Mouse (Mus musculus): Measurements from ENCODE around the gene Tcea3.

The Tcea3 gene

DNA sequence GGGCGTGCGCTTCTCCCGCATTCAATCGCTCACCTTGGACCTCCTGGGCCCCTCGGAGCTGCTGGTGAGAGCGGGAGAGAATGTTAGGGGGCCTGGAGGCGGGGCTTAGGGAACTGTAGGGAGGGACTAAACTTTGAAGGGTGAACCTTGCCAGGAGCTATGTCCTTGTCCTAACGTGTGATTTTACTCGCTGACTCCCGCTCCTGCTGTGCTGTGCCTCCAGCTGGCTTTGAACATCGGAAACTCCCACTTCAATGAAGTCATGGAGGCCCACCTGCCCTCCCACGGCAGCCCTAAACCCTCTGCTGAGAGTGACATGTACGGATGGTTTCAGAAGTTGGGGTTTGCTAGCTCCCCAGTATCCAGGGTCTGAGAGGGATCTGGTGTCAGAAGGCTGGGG lies 8.9 kb upstream of the Tcea3 start:
- DNase-seq (ENCODE audit: low read depth in 1 of 2, low spot score in 2 of 2) = no peak

DNA sequence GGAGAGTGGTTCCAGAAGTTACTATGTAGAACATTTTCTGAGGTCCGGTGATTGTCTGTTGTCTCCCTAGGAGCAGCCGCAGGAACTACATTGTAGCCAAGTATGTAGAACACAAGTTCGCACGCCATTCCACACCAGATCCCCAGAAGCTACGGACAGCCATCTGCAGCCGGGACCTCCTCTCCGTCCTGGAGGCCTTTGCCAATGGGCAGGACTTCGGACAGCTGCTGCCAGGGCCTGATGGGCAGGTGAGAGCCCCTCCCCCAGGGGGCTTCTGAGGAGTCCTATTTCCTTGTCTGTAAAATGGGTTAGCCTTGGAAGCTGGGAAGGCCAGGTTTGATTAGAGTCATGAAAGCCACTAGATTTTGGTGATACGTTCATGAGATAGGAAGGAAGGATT lies 8.4 kb upstream of the Tcea3 start:
- DNase-seq (ENCODE audit: low read depth in 1 of 2, low spot score in 2 of 2) = no peak

DNA sequence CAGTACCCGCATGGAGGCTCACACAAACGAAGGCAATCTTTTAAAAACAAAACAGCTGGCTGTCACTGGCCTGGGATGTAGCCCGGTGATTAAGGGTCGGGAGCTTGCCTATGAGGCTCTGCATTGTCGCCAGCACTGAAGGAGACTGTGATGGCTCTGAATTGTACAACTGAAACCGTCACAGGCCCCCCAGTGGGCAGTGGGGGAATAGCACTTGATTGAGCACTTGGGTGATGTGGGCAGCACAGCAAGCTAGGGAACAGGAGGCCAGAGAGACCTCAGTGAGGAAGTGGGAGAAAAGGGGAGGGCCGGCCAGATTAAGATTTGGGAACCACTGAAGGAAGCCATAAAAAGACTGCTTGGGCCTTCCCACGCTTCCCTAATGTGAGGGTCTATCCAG lies 7.9 kb upstream of the Tcea3 start:
- DNase-seq (ENCODE audit: low read depth in 1 of 2, low spot score in 2 of 2) = peak; percentile 70 to 83

DNA sequence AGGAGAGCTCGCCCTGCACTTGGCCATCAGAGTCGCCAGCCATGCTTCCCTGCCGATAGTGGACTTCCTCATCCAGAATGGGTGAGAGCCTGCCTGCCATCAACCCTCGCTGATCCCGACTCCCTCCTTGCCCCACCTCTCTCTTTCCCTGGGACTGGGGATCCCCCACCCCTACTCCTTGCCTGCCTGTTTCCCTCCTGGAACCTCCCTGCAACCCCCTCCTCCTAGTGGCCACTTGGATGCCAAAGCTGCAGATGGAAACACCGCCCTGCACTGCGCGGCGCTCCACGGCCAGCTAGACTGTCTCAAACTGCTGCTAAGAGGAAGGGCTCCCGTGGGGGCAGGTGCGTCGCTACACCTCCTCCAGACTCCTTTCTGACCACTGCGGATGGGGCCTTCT lies 7.4 kb upstream of the Tcea3 start:
- DNase-seq (ENCODE audit: low read depth in 1 of 2, low spot score in 2 of 2) = no peak

DNA sequence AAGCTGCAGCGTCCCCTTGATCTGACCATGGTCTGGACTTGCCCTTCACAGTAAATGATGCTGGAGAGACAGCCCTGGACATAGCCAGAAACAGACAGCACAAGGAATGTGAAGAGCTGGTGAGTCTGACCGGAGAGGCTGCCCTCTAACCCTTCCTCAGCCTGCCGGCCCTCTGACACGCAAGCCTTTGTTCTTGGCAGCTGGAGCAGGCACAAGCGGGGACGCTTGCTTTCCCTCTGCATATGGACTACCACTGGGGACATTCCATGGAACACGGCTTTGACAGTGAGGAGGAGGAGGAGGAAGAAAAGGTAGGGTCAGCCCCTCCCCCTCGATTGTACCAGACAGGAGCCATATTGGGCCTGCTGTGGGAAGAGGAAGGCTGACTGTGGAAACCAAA lies 6.6 kb upstream of the Tcea3 start:
- no peak for DNase-seq (ENCODE audit: low read depth in 1 of 2, low spot score in 2 of 2)

DNA sequence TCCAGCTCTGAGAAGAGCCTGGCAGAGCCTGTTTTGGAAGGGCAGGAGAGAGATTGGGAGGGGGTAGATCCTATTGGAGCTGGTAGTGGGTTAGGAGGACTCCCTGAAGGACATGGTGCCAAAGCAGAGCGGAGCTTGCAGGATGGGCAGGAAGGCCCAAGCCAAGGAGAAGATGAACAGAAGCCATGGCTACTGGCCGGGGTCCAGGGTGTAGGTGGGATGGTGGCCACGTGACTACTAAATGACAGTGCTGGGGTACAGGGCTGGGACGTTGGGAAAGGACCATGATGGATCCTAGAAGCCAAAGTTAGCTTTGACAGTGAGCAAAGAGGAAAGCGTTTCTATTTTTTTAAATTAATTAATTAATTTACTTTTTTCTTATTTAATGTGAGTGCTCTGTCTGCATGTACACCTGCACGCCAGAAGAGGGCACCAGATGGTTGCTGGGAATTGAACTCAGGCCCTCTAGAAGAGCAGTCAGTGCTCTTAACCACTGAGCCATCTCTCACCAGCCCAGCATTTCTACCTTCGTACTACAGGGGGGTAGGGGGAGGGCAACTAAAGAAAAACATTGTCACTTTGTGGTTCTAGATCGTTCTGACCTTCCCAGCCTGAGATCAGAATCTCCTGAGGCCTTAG lies 5.3 kb upstream of the Tcea3 start:
- no peak for DNase-seq (ENCODE audit: low read depth in 1 of 2, low spot score in 2 of 2)

DNA sequence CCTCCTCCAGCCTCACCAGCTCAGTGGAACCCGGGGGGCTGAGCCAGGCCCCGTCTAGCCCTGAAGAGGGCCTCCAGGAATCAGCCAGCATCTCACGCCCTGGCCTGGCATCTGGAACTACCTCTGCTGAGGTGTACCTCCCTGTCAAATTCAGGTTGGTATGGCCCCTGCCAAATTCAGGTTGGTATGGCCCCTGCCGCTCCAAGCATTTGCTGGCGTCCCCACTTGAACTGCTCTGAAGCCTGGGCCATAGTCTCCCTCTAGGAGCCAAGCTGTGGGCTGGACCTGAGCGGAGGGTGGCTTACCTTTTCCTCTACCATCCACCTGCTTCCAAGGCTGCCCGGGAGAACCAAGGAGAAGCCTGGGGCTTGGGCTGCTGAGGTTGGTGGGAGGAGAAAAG lies 4.8 kb upstream of the Tcea3 start:
- no peak for DNase-seq (ENCODE audit: low read depth in 1 of 2, low spot score in 2 of 2)

DNA sequence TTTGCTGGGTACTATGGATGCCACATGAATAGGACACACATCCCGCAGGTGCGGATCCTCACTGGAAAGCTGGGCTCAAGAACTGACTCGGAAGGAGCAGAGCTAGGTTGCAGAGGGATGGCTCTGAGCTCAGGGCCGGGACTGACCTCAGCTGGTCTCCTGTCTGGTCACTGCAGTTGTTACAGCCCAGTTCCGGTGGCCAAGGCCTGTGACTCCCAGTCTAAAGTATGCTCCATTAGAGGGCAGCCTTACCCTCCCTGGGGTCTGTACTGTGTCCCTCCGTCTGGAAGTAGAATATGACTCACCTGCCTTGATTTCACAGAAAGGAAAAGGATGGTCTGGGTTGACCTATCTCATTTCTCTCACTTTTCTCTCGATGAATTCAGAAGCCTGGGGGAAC lies 3.3 kb upstream of the Tcea3 start:
- DNase-seq (ENCODE audit: low read depth in 1 of 2, low spot score in 2 of 2) = no peak

DNA sequence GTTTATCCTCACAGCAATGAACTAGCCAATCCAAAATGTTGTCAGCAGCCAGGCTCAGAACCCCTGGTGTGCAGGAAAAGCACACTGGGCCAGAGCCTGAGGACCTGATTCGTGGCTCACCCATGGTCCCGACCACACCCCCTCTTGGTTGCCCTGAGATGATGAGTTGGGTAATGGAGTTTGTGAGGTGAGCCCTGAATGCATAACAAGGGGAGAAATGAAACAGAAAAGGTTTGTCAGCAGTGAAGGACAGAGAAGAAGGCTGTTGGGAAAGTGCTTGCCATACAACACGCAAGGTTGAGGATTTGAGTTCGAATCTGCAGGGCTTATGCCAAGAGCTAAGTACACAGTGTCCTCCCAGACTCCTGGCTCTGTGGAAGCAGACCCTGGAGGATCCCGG lies 1.8 kb upstream of the Tcea3 start:
- DNase-seq (ENCODE audit: low read depth in 1 of 2, low spot score in 2 of 2) = no peak

DNA sequence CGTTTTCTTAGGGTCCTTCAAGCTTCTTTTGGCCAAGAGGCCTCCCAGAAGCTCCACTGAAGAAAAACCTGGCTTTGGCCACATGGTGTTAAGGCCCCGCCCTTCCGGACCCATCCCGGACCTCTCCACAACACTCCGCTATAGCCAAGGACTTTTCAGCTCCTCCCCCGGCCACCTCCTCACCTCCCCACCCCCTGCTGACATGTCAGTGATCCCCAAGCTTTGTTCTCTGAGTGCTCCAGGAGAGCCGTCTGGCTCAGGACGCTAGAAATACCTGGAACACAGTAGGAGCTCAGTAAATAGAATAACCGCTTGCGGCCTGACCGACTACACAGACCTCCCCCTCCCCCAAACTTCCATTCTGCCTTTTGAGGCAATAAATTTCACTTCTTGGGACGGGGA lies 960 bp upstream of the Tcea3 start:
- no peak for DNase-seq (ENCODE audit: low read depth in 1 of 2, low spot score in 2 of 2)

DNA sequence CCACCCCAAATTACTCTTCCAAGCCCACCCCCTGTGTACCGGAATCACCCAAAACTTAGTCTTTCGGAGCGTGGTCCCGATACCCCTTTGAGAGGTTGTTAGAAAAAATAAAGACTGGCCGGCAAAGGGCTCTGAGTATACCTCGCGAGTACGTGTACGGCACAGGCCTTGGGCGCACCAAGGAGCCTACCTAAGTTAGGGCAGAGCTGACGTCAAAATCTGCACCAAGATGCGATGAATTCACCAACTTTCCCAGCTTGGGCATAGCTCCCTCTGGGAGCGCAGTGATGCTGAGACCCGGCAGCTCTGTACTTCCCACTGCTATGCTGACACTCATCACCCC lies 172 bp upstream of the Tcea3 start:
- DNase-seq (ENCODE audit: low read depth in 1 of 2, low spot score in 2 of 2) = no peak

DNA sequence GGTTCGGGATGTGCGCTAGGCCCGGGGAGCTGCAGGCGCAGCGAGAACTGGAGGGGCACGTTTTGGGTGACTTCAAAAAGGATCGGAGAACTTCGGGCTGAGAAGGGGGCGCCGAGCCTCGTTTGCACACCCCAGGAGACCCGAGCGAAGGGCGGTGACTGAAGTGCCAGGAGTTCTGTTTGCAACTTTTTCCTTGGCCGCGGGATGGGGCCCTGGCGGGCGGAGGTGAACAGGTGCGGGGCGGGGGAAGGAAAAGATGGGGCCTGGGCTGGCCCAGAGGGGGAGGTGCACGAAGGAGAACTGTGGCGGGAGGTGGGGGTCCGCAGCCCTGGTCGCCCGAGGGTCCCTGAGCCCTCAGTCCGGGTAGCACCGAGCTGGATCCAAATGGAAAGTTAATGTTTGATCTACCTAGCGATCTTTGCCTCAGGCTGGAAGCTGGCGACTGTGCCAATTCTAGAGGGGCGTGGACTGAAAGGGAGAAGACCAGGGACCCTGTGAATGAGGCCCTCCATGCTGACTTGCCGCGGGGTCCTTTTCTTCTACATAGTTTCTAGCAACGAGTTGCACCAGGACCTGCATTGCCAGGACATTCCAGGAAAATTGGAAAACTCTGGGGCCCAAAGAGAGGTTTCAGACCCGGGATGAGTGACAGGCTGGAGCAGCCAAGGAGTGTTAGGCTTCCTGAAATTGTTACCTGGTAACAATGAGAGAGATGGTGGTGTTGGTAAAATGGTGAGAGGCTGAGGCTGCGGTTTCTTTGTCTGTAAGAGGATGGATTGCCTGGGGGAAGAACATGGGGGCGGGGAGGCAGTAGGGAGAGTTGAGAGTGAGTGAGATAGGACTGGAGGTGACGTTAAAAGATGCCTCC lies 1.2 kb downstream of the Tcea3 start:
- DNase-seq (ENCODE audit: low read depth in 1 of 2, low spot score in 2 of 2) = no peak

DNA sequence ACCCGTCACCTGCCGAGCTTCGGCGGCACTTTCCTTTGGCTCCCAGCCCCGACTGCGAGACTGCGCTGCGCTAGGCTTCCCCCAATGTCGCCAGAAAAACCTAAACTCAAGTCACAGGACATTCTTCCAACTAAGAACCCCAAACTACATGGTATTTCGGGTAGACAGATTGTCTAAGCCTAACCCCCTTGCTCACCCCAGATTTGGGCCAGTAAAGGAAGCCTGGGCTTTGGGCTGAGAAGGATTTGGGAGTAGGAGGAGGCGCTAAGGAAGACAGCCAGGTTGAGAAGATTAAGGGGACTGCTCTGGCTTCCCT lies 1.8 kb downstream of the Tcea3 start:
- no peak for DNase-seq (ENCODE audit: low read depth in 1 of 2, low spot score in 2 of 2)

DNA sequence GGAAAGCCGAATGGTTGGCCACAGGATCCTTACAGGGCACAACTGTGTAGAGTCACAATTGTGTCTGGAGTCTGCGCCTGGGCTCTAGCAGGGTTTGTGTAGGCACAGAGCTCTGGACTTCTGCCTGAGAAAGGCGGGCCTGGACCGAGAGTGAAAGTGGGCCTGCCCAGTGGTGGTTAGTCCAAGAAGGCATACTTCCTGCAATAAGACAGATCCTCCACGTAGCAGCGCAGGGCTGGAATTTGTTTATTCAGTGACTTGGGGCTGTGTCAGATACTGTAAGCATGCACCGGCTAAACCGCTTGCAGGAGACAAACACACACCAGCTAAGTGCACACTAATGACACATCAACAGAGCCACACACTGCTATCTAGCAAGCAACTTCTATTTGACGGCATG lies 2.3 kb downstream of the Tcea3 start:
- DNase-seq (ENCODE audit: low read depth in 1 of 2, low spot score in 2 of 2) = no peak

DNA sequence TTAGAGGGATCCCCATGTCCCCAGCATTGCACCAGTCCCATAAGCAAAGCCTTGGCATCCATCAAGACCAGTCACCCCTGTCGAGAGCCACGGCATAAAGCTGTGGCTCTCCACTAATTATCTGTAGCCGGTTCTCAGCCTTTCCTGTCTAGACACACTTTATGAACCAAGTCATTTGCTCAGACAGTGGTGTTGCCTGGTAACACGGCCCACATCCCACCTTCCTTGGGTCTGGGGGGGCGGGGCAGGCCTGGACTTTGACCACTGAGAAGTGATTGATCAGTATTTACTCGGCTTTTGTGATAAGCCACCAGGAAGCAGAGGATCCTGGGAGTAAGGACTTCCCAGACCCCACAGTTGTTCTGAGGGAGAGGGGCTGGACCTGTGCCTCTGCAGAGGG lies 8.4 kb downstream of the Tcea3 start:
- DNase-seq (ENCODE audit: low read depth in 1 of 2, low spot score in 2 of 2) = no peak

DNA sequence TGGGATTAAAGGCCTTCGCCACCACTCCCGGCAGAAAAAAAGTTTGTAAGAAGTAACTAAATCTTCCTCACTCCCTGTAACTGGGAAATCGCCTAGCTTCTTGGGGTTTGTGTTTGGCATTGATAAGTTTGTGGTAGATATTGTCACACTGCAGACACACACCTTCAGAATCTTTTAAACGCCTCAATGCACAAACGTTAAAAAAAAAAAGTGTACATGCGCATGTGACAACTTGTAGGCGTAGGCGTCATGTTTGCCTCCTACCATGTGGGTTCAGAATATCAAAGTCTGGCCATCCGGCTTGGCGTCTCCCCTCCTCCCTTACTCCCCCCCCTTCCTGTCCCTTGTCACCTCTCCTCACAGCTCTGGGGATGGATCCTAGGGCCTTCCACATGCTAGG lies 9.2 kb downstream of the Tcea3 start:
- no peak for DNase-seq (ENCODE audit: low read depth in 1 of 2, low spot score in 2 of 2)

DNA sequence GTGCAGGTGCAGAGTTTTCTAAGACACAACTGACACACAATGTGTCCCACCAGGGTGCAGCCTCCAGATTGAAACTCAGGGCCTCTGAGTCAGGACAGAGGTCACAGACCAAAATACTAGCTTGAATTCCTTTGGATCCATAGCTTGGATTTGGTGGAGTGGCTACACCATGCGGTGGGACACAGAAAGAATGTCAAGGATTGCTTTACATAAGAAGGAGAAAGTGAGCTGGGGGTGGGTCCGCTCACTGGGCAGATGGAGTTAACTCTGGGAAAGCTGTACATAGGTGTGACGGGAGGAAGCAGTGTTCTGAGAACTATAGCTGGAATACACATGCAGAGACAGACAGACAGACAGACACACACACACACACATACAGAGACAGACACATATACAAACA lies 12.4 kb downstream of the Tcea3 start:
- DNase-seq (ENCODE audit: low read depth in 1 of 2, low spot score in 2 of 2) = no peak

DNA sequence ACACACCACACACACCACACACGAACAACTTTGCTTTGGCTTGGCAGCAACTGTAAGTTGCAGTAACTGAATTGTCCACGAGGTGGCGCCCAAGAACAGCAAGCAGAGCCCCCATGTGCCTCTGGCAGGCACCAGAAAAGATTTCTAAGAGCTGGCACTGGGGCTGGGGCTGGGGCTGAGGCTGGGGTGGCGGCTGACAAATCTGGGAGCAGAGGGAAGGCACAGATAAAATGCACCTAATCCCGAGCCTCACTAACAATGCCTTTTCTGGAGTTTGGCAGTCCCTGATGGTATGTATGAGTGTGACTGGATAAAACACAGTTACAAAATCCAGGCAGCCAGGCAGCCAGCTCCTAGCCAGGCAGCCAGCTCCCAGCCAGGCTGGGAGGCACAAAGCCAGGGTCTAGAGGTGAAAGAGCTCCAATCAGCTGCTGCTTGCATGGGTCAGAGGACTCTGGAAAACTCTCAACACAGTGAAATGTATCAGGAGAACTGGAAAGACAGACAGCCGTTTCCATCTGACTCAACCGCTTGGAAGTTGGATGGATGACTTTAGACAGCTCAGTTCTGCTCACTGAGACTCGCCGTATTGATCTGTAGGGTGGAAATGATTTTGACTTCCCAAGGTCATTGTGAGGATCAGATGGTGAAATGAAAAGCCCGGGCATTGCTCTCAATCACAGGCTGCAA lies 13.1 kb downstream of the Tcea3 start:
- DNase-seq (ENCODE audit: low read depth in 1 of 2, low spot score in 2 of 2) = peak in 1 of 2 experiments; percentile 66

DNA sequence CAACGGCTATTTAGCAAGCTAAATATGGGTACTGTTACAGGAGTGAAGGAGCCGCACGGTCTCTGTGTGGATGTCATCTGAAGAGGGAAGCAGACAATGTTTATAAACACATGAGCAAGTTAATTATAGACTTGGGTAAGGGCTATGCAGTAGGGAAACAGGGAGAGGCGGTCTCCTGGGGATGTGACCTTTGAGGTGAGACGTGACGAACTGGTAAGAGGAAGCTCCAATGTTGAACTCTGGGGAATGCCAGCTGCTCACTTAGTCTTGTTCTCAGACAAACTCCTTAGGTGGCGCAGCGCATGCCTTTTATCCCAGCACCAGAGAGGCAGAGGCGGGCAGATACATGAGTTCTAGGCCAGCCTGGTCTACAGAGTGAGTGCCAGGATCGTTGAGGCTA lies 14.4 kb downstream of the Tcea3 start:
- DNase-seq (ENCODE audit: low read depth in 1 of 2, low spot score in 2 of 2) = peak in 1 of 2 experiments; percentile 22

DNA sequence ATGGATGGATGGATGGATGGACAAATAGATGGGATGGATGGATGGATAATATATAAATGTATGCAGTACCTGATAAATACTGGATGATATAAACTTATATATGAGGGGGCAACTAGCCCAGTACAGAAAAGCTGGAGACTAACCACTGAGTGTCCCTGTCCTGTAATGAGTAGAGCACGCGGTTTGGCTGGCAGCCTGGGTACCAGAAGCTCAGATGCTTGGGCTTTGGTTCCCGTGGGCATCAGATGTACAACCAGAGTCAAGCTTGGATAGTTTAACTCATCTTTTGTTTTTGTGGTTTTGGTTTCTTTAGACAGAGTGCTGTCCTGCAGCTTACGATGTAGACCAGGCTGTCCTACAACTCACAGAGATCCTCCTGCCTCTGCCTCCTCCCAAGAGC lies 16.0 kb downstream of the Tcea3 start:
- no peak for DNase-seq (ENCODE audit: low read depth in 1 of 2, low spot score in 2 of 2)

DNA sequence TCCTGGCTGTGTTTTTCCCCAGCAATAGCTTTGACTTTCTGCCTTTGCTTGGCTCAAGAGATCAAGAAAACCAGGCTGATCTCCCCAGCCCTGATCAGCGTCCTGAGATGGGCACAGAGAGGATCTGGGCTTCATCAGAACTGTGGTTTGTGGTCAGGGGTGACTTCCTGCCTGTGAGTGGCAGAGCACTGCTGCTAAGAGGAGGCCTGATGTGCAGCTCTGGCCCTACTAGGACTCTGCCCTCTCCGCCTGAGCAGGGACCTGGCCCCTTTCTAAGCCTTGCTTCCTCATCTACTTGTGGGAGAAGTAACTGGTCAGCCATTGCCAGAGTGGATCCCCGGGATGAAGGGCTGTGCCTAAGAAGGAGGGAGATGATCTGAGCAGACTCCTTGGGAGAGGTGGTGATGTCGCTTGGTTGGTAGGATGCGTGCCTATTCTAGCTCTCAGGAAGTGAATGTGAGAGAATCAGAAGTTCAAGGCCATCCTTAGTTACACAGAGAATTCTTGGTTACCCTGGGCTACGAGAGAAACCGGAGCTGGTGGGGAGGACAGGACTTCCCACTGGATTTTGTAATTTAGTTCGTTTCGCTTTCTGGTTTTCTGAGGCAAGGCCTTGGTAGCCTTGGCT lies 19.3 kb downstream of the Tcea3 start:
- DNase-seq (ENCODE audit: low read depth in 1 of 2, low spot score in 2 of 2) = peak; percentile 32 to 48

DNA sequence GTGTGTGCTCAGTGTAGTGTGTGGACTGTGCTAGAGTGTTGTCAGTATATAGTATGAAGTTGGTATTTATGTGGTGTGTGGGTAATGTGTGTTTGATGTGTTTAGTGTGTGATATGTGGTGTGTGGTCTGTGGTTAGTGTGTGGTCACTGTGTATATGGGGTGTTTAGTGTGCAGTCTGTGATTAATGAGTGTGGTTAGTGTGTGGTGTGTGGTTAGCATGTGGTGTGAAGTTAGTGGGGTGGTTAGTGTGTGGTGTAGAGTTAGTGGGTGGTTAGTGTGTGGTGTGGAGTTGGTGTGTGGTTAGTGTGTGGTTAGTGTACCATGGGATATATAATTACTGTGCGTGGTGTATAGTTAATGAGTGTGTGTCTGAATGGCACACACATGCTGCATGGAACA lies 21.4 kb downstream of the Tcea3 start:
- DNase-seq (ENCODE audit: low read depth in 1 of 2, low spot score in 2 of 2) = no peak

Measured in monocyte, adult 2 months (primary cell).